Mouse (Mus musculus): ENCODE data around the gene Nup153. TPM values are rescaled to one million over a fixed set of nuclear protein-coding genes. Genes with fewer than 3 reads are reported as not detected.

Gene Nup153
- polyA plus RNA-seq, 1 experiment from 2014 or later = 25.9 TPM

GRCm38 (mm10) chr13:46758627-46759026, 30.9 kb upstream of the Nup153 start:
- WGBS = 91% methylated on average over 13 of the region's 13 CpGs
- Histone ChIP-seq H3K9me3 (ENCODE audit: control insufficient read depth, low read length) (no peaks in the 10 kb centered on the region), H3K27ac (peak overlapping the region; percentile 8; the same call in 1 of the 2 replicates), H3K9ac (0 out of 2 replicates have a peak overlapping the region, but pooled peaks have one; percentile 28), H3K4me2 (replicated peaks) (no peak overlapping the region), H3K27me3 (ENCODE audit: control insufficient read depth, insufficient read depth, low read length) (no peaks in the 10 kb centered on the region), H3K4me1 (replicated peaks; ENCODE audit: control insufficient read depth, insufficient read depth, low read length) (no peaks in the 10 kb centered on the region; the same call in 1 of the 2 replicates), H3K4me3 (replicated peaks; ENCODE audit: low read length) (no peak overlapping the region), H3K36me3 (replicated peaks; ENCODE audit: control insufficient read depth, insufficient read depth) (peaks cover 35% of the 10 kb centered on the region)
- no peak for ATAC-seq (ENCODE audit: low FRiP score)
- DNase-seq (ENCODE audit: low spot score) = no peak

DNA sequence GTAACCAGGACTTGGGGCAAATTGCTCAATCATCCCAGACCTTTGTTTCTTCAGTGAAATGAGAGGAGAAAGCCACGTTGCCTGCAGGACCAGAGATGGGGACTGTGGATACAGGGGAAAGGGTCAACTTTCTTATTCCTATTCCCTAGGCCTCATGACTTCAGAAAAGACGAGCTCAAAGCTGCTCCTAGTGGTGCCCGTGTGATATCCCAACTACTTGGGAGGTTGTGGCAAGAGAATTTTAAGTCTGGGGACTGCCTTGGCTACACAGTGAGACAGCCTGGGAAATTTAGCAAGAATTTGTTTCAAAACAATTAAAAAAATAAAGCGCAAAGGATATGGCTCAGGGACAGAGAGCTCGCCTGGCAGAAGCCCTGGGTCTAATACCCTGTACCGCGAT, 30.2 kb upstream of the Nup153 start:
- Histone ChIP-seq H3K27me3 (ENCODE audit: control insufficient read depth, insufficient read depth, low read length) (no peaks in the 10 kb centered on the region), H3K9ac (no peak overlapping the region), H3K4me3 (replicated peaks; ENCODE audit: low read length) (no peak overlapping the region), H3K36me3 (replicated peaks; ENCODE audit: control insufficient read depth, insufficient read depth) (peaks cover 31% of the 10 kb centered on the region), H3K4me1 (replicated peaks; ENCODE audit: control insufficient read depth, insufficient read depth, low read length) (no peaks in the 10 kb centered on the region; the same call in 1 of the 2 replicates), H3K9me3 (ENCODE audit: control insufficient read depth, low read length) (no peaks in the 10 kb centered on the region), H3K4me2 (replicated peaks) (no peak overlapping the region), H3K27ac (no peak overlapping the region)
- DNase-seq (ENCODE audit: low spot score) (no peak), ATAC-seq (ENCODE audit: low FRiP score) (no peak)
- WGBS = 95% methylated on average over 7 of the region's 7 CpGs

- no peak overlapping the region for H3K27ac ChIP-seq
- DNase-seq (ENCODE audit: low spot score) (no peak), ATAC-seq (ENCODE audit: low FRiP score) (no peak)
- no peaks in the 10 kb centered on the region for H3K4me1 ChIP-seq (replicated peaks; ENCODE audit: control insufficient read depth, insufficient read depth, low read length)
- peaks cover 32% of the 10 kb centered on the region for H3K36me3 ChIP-seq (replicated peaks; ENCODE audit: control insufficient read depth, insufficient read depth)
- H3K9ac ChIP-seq = no peak overlapping the region
- 91% methylated on average over 5 of the region's 5 CpGs for WGBS
- no peaks in the 10 kb centered on the region for H3K27me3 ChIP-seq (ENCODE audit: control insufficient read depth, insufficient read depth, low read length)
- no peak overlapping the region for H3K4me2 ChIP-seq (replicated peaks)
- no peak overlapping the region for H3K4me3 ChIP-seq (replicated peaks; ENCODE audit: low read length)
- H3K9me3 ChIP-seq (ENCODE audit: control insufficient read depth, low read length) = no peaks in the 10 kb centered on the region
Measured at GRCm38 (mm10) chr13:46753294-46753693, 25.6 kb upstream of the Nup153 start.

GRCm38 (mm10) chr13:46752566-46753229, 25.0 kb upstream of the Nup153 start:
- no peaks in the 10 kb centered on the region for H3K27me3 ChIP-seq (ENCODE audit: control insufficient read depth, insufficient read depth, low read length)
- WGBS = 86% methylated on average over 13 of the region's 13 CpGs
- peaks cover 32% of the 10 kb centered on the region for H3K36me3 ChIP-seq (replicated peaks; ENCODE audit: control insufficient read depth, insufficient read depth)
- no peak overlapping the region for H3K4me2 ChIP-seq (replicated peaks)
- ATAC-seq (ENCODE audit: low FRiP score) (no peak), DNase-seq (ENCODE audit: low spot score) (no peak)
- H3K27ac ChIP-seq = no peak overlapping the region
- no peaks in the 10 kb centered on the region for H3K4me1 ChIP-seq (replicated peaks; ENCODE audit: control insufficient read depth, insufficient read depth, low read length)
- H3K9ac ChIP-seq = no peak overlapping the region
- H3K9me3 ChIP-seq (ENCODE audit: control insufficient read depth, low read length) = no peaks in the 10 kb centered on the region
- no peak overlapping the region for H3K4me3 ChIP-seq (replicated peaks; ENCODE audit: low read length)

DNA sequence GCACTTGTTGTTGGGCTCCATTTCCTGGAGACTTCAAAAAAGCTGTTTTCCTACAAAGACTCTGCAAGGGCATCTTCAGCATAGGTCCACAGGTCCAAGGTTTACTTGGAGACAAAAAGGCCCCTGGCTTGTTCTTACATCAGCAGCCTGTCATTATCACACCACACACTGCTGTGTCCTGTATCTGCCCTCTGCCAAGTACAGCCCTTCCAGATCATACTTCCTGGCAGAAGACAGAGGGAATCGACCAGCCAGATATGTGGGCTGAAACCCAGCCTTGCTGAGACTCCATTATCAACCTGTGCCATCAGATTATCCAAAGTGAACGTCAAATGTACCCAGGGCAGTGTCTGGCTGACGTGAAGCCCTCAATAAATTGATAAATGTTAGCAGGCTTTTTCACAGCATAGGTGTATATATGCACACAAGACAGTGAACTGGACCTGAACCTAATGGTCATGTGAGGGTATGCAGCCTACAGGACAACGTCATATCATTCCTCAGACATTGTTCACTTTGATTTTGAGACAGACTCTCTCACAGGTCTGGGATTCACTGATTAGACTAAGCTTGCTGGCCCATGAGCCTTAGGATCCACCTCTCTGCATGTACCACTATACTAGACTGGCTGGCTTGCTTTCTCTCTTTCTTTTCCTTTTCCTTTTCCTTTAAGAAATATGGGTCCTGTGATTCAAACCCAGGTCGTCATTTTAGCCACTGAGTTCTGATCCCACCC, 20.6 kb upstream of the Nup153 start:
- H3K27me3 ChIP-seq (ENCODE audit: control insufficient read depth, insufficient read depth, low read length) = no peaks in the 10 kb centered on the region
- no peak overlapping the region for H3K9ac ChIP-seq
- no peaks in the 10 kb centered on the region for H3K4me1 ChIP-seq (replicated peaks; ENCODE audit: control insufficient read depth, insufficient read depth, low read length)
- WGBS = 91% methylated on average over 5 of the region's 5 CpGs
- DNase-seq (ENCODE audit: low spot score) (no peak), ATAC-seq (ENCODE audit: low FRiP score) (no peak)
- no peak overlapping the region for H3K4me3 ChIP-seq (replicated peaks; ENCODE audit: low read length)
- peaks cover 32% of the 10 kb centered on the region for H3K36me3 ChIP-seq (replicated peaks; ENCODE audit: control insufficient read depth, insufficient read depth)
- H3K4me2 ChIP-seq (replicated peaks) = no peak overlapping the region
- no peak overlapping the region for H3K27ac ChIP-seq
- no peaks in the 10 kb centered on the region for H3K9me3 ChIP-seq (ENCODE audit: control insufficient read depth, low read length)

GRCm38 (mm10) chr13:46743821-46744220, 16.1 kb upstream of the Nup153 start:
- H3K27ac ChIP-seq = no peak overlapping the region
- no peaks in the 10 kb centered on the region for H3K27me3 ChIP-seq (ENCODE audit: control insufficient read depth, insufficient read depth, low read length)
- no peaks in the 10 kb centered on the region for H3K36me3 ChIP-seq (replicated peaks; ENCODE audit: control insufficient read depth, insufficient read depth)
- no peak overlapping the region for H3K9ac ChIP-seq
- no peaks in the 10 kb centered on the region for H3K9me3 ChIP-seq (ENCODE audit: control insufficient read depth, low read length)
- 83% methylated on average over 8 of the region's 8 CpGs for WGBS
- DNase-seq (ENCODE audit: low spot score) (no peak), ATAC-seq (ENCODE audit: low FRiP score) (no peak)
- H3K4me1 ChIP-seq (replicated peaks; ENCODE audit: control insufficient read depth, insufficient read depth, low read length) = no peaks in the 10 kb centered on the region
- H3K4me2 ChIP-seq (replicated peaks) = no peak overlapping the region
- no peak overlapping the region for H3K4me3 ChIP-seq (replicated peaks; ENCODE audit: low read length)

- no peak for ATAC-seq (ENCODE audit: low FRiP score)
- DNase-seq (ENCODE audit: low spot score) = no peak
- H3K4me3 ChIP-seq (replicated peaks; ENCODE audit: low read length) = no peak overlapping the region
Measured at GRCm38 (mm10) chr13:46742367-46742766, 14.6 kb upstream of the Nup153 start.

DNA sequence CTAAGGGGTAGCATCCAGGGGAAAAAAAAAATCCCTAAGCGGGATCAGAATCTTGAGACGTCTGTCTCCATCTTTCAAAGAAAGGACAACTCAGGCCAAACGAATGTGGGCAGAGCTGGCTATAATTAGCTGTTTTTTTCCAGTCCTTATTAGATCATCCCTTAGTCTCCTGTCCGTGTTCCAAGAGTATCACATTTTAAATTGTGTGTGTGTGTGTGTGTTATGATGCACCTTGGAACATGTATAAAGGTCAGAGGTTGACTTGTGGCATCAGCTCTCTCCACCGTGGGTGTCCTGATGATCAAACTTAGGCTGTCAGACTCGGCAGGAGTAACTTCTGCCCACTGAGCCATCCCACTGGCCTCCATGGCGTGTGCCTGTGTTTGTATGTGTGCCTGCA, 11.7 kb upstream of the Nup153 start:
- Histone ChIP-seq H3K9ac (no peak overlapping the region), H3K36me3 (replicated peaks; ENCODE audit: control insufficient read depth, insufficient read depth) (no peaks in the 10 kb centered on the region), H3K4me3 (replicated peaks; ENCODE audit: low read length) (no peak overlapping the region), H3K4me2 (replicated peaks) (no peak overlapping the region), H3K27ac (no peak overlapping the region), H3K27me3 (ENCODE audit: control insufficient read depth, insufficient read depth, low read length) (peaks cover 5% of the 10 kb centered on the region; the same call in 1 of the 2 replicates), H3K4me1 (replicated peaks; ENCODE audit: control insufficient read depth, insufficient read depth, low read length) (peaks cover 5% of the 10 kb centered on the region; the same call in 1 of the 2 replicates), H3K9me3 (ENCODE audit: control insufficient read depth, low read length) (no peaks in the 10 kb centered on the region)
- WGBS = 82% methylated on average over 7 of the region's 7 CpGs
- no peak for ATAC-seq (ENCODE audit: low FRiP score)
- DNase-seq (ENCODE audit: low spot score) = no peak

More at GRCm38 (mm10) chr13:46742367-46742766, 14.6 kb upstream of the Nup153 start:
- H3K36me3 ChIP-seq (replicated peaks; ENCODE audit: control insufficient read depth, insufficient read depth) = no peaks in the 10 kb centered on the region
- no peak overlapping the region for H3K4me2 ChIP-seq (replicated peaks)
- WGBS = 79% methylated on average over 2 of the region's 2 CpGs
- H3K4me1 ChIP-seq (replicated peaks; ENCODE audit: control insufficient read depth, insufficient read depth, low read length) = no peaks in the 10 kb centered on the region
- no peak overlapping the region for H3K9ac ChIP-seq
- no peaks in the 10 kb centered on the region for H3K9me3 ChIP-seq (ENCODE audit: control insufficient read depth, low read length)
- no peaks in the 10 kb centered on the region for H3K27me3 ChIP-seq (ENCODE audit: control insufficient read depth, insufficient read depth, low read length)
- H3K27ac ChIP-seq = no peak overlapping the region

DNA sequence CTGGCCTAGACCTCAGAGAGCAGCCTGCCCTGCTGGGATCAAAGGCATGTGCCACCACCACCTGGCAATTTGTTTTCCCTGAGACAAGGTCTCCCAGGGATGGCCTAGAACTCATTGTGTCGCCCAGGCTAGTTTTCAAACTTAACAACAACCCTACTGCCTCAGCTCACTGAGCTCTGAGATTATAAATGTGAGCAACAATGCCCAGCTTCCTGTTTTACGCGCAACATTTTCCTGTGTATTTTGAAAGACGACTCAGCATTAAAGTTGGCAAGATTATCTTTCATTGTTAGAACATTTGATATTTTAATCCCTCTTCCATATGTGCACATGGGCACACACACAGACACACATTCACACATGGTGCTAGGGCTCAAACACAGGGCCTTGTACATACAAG, 9.7 kb upstream of the Nup153 start:
- Histone ChIP-seq H3K36me3 (replicated peaks; ENCODE audit: control insufficient read depth, insufficient read depth) (no peaks in the 10 kb centered on the region), H3K27ac (no peak overlapping the region), H3K4me3 (replicated peaks; ENCODE audit: low read length) (no peak overlapping the region), H3K9ac (no peak overlapping the region), H3K9me3 (ENCODE audit: control insufficient read depth, low read length) (no peaks in the 10 kb centered on the region), H3K27me3 (ENCODE audit: control insufficient read depth, insufficient read depth, low read length) (peaks cover 5% of the 10 kb centered on the region; the same call in 1 of the 2 replicates), H3K4me2 (replicated peaks) (no peak overlapping the region), H3K4me1 (replicated peaks; ENCODE audit: control insufficient read depth, insufficient read depth, low read length) (peaks cover 5% of the 10 kb centered on the region; the same call in 1 of the 2 replicates)
- ATAC-seq (ENCODE audit: low FRiP score) = no peak
- WGBS = 81% methylated on average over 4 of the region's 4 CpGs
- no peak for DNase-seq (ENCODE audit: low spot score)
